Mouse (Mus musculus) ES-E14 (cell line): ENCODE measurements around the gene Slc35b1.

Experiments
- CHD2 ChIP-seq: IDR thresholded peaks from 2 replicates; pipeline ENCODE4 v1.6.1; 2014; ENCODE audit warnings: mild to moderate bottlenecking, low read depth, low read length, inconsistent platforms
- HCFC1 ChIP-seq: IDR thresholded peaks from 2 replicates; pipeline ENCODE4 v1.6.1; 2012; ENCODE audit warnings: low read length, inconsistent platforms, borderline replicate concordance; ENCODE audit not compliant: insufficient read depth
- ZC3H11A ChIP-seq: IDR thresholded peaks from 2 replicates; pipeline ENCODE4 v1.6.1; 2012; ENCODE audit warnings: low read depth, mild to moderate bottlenecking, inconsistent platforms, low read length, borderline replicate concordance
- ZNF384 ChIP-seq: IDR thresholded peaks from 2 replicates; pipeline ENCODE4 v1.6.1; 2012; ENCODE audit warnings: low read depth, low read length, inconsistent platforms

GRCm38 (mm10) chr11:95420880-95421435 lies 36.5 kb downstream of the Slc35b1 start:
- TF ChIP-seq ZC3H11A (no peak), ZNF384 (peak; percentile 81), HCFC1 (no peak), CHD2 (no peak)
